Mouse (Mus musculus): ENCODE measurements around the gene Camkv. TPM values are rescaled to one million over a fixed set of nuclear protein-coding genes. Genes with fewer than 3 reads are reported as not detected.
A peak's percentile ranks its signal among the peaks of the same experiment; 100 is the strongest.

The Camkv gene
- polyA plus RNA-seq, 1 experiment: 0.15 TPM

DNA sequence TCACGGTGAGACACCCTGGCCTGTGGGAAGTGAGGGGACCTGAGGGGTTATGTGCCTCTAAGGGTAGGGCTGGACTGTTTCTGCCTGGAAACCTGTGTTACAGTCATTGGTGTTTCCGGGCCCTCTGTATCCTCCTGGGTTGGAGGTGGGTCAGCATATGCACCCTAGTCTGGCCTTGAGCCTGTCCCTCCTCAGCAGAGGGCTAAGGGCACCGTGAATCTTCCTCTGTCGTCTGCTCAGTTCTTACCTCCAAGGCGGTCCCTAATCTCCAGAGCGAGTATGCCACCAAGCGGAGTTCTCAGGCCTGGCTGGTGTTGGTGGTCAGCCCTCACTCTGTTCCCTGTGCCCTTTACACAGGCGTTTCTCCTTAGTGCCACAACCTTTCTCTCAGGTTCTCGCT lies 27.4 kb downstream of the Camkv start:
- DNase-seq (ENCODE audit: low spot score): no peak

DNA sequence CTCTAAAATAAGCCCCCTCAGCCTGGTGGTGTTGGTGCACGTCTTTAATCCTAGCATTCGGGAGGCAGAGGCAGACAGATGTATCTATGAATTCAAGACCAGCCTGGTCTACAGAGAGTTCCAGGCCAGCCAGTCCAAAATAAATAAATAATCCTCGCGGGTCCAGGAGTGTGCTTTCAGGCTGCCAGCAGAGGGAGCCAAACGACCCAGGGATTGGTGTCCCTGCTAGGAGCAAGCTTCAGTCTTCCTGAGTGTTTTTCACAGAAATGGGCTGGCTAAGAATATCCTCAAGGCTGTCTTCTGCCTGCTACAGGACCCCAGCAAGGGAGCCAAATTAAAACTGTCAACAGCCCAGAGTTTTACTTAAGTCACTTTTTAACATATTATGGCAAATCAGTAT lies 28.2 kb downstream of the Camkv start:
- DNase-seq (ENCODE audit: low spot score): peak; percentile 45

DNA sequence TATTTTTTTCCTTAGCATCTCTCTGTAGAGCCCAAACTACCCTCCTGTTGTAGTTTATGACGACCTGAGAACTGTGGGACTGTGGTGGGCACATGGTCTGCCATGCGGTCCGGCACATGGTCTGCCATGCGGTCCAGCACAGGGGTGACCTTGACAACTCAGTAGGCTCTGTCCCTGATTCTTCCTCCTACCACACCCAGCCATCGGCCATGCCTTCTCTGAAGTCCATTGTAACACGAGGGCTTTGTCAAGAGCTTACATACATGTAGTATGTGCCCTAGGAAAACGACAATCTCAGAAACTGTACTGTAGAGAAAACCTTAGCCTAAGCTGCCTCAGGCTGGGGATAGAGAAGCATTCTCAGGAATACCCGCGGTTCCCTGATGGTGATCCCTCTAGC lies 29.2 kb downstream of the Camkv start:
- DNase-seq (ENCODE audit: low spot score): no peak

DNA sequence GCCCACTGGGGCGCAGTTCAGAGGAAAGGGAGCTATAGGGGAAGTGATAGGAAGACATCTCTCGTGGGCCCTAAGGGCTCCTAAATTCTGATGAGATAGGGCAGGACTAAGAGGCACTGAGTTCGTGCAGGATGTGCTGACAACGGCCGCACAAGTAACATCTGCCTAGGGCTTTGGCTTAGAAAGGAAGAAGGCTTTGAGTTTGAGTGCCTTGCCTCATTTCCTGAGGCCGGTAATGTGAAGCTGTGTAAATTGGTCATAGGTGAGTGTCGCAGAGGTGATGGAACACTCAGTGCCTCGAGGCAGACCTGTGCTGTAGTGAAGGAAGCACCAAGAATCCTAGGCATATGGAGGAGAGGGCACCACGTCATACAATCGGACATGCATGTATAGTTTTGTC lies 31.2 kb downstream of the Camkv start:
- DNase-seq (ENCODE audit: low spot score): no peak

DNA sequence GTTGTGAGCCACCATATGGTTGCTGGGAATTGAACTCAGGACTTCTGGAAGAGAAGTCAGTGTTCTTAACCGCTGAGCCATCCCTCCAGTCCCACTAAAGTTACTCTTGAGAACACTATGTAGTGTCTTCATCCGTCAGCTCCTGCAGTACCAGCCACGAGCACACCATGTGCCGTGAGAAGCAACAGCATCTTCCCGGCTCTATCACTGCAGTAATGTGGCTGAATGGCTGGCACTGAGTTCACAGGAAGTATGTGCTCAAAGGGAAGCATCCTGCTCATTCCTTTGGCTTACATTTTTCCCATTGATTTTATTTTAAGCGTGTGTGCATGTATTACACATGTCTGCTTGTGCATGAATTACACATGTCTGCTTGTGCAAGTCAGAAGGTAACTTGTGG lies 32.0 kb downstream of the Camkv start:
- no peak for DNase-seq (ENCODE audit: low spot score)

DNA sequence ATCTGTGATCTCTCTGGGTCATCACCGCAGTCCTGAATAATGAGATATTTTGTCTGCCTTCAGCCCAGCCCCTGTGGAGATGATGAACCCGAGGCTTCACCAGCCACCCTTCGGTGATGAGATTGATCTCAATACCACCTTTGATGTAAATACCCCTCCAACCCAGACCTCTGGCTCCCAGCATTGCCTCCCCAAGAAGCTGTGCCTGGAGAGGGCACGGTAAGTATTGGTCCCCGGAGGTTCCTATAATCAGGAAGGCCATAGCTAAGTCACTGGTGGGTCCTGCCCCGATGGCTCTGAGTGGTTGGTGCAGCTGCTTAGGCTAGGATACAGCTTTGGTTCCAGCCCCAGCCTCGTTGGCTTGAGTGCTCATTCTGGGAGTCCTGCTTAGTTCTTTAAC lies 33.1 kb downstream of the Camkv start:
- DNase-seq (ENCODE audit: low spot score): no peak

DNA sequence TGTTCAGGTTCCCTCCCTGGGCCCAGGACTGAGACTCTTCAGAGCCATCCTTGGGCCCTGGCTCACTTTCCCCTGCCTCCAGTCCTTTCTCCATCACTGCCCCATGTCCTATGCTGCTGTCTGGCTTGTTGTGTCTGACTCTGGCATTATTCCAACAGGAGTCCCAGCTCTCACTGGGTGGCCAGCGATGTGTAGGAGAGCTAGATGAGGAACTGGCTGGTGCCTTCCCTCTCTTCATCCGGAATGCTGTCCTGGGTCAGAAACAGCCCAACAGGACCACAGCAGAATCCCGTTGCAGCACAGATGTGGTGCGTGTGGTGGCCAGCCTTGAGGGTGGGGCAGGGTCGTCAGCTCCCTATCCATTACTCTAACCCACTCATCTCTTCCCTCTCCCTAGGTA lies 34.8 kb downstream of the Camkv start:
- DNase-seq (ENCODE audit: low spot score): no peak

DNA sequence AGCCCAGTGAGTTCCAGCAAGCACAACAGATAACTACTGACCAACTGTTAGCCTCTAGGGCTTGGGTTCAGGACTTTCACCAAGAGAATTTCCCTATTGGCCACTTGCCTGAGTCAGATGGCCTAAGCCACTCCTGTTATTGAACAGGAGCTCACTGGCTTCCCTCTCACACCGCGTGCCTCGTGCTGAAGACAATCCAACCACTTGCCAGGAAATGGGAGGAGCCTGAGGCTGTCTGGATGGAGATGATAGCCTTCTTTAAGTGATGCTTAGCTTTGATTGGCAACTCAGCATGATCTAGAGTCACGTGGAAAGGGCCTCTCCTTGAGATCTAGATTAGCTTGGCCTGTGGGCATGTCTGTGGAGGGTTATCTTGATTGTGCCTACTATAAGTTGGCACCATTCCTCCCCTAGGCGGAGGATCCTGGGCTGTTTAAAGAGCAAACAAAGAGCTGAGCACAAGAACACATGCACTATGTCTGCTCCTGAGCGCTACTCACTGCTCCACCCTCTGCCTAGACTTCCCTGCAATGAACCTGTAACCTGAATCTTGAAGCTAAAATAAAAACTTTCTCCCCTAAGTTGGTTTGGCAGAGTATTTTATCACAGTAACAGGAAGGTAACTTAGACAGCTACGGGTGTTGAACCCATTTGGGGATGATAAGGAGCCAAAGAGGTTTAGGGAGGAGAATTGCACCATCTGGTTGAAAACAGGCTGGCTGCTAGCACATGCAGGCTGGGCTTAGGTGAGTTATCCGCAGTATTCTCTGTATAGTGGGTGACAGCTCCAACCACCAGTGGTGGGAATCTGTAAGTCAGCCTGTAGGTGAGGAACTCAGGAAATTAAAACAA lies 36.4 kb downstream of the Camkv start:
- DNase-seq (ENCODE audit: low spot score): no peak

DNA sequence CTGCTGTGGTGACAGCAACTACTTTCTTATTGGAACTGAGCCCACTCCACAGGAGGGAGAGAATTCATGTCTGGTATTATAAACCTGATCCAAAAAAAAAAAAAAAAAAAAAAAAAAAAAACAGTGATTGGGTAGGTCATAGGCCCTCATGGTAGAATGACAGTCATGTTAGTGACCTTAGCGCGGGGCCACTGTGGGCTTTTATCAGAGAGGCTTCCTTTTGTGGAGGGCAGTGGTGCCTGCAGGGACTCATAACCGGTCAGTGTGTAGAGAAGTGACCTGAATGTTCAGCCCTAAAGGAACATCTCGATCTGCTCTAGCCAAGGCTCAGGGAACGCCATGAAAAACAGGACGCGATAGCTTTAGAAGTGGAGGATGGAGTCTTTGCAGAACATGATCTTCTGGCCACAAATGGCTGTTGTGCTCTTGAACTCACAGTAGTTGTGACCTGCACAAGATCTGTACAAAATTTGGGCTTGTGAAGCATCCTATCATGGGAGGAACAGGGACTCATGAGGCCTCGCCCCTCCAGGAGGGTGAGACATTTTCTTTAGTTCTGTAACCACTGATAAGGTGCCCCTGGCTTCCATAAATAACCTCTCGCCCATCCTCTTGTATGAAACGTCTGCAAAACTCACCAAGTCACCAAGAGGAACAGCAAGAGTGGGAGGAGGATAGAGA lies 39.2 kb downstream of the Camkv start:
- no peak for DNase-seq (ENCODE audit: low spot score)

DNA sequence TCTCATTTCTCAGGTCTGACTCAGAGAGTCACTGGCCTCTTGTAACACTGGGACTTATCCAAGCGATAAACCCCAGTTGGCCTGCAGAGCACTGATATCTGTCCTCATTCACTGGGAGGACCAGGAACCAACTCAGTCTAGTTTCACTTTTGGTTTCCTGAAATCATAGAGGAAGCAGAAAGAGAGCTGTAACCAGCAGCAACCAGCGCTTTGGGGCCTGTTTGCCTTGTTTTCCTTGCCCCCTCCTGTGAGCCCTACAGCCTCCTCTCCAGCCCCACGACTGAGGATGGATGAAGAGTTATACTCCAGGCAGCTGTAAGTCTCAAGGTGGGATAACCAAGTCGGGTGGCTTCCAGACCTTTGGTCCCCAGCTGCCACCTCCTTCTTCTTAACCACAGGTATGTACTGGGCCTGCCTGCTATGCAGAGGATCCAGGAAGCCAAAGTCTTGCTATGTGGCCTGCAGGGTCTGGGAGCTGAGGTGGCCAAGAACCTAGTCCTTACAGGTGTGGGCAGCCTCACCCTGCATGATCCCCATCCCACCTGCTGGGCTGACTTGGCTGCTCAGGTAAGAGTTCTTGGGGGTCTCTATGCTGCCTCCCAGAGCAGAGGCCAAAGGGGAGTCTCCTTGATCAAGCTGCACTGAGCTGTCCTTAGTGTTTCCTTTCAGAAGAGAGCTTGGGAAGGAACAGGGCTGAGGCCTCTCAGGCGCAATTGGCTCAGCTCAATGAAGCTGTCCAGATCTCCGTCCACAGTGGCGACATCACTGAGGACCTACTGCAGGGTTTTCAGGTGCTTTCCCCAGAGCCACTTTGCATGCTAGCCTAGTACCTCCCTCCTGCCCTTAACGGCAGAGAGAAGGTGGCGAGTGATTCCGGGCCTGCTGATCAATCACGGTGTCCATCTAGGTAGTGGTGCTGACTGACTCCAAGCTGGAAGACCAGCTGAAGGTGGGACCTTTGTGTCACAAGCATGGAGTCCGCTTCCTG lies 40.2 kb downstream of the Camkv start, which contains the start of gene Uba7:
Uba7 (plus strand) TSS at position 107 of the 988 bp plus-strand sequence.
- no peak for DNase-seq (ENCODE audit: low spot score)

DNA sequence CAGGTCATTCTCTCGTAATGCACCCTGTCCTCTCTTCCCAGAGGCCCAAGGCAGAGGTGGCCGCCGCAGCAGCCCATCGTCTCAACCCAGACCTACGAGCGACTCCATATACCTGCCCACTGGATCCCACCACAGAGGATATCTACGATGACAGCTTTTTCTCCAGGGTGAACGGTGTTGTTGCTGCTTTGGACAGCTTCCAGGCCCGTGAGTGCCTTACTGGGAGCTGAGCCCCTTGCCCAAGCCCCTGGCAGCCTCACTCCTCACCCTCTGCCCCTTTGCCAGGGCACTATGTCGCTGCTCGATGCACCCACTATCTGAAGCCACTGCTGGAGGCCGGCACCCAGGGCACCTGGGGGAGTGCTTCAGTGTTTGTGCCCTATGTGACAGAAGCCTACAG lies 43.3 kb downstream of the Camkv start:
- DNase-seq (ENCODE audit: low spot score): no peak

DNA sequence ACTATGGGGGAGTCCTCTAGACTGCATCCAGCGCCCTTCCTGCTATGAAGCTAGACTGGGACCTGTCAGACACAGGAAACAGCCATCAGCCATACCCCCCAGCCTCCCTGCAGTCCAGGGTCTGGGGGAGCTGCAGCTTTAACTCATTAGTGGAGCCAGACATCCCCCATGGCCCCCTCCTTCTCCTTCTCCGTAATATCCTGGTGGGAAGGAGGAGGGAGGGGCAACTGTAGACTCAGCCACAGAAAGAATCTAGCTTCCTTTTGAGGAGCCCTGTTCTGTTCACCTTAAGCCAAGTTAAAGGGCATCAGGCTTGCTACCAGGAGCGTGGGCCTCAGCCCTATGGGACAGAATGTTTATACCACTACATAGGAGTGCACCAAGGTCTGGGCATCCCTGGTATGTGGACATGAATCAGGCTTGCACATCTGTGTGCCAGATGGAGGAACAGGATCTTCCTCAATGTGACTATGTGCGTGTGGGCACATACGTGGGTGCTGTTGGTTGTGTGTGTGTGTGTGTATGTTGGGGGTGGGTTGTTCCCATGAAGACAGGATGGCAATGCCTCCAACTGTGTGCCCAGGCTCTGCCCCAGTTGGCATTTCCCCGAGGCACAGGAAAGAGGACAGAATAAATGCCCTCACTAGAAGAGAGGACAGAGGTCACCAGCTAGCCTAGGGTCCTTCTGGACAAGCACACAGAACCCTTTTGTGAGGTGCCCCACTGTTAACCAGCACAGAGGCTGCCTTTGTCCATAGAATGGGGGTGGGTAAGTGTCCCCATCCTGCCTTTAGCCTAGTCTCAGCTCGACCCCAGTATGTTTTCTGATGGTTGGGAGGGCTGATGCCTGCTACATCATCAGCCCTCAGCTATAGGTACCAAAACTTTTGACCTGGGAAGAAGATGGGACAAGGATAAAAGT lies 46.5 kb downstream of the Camkv start:
- DNase-seq (ENCODE audit: low spot score): no peak

DNA sequence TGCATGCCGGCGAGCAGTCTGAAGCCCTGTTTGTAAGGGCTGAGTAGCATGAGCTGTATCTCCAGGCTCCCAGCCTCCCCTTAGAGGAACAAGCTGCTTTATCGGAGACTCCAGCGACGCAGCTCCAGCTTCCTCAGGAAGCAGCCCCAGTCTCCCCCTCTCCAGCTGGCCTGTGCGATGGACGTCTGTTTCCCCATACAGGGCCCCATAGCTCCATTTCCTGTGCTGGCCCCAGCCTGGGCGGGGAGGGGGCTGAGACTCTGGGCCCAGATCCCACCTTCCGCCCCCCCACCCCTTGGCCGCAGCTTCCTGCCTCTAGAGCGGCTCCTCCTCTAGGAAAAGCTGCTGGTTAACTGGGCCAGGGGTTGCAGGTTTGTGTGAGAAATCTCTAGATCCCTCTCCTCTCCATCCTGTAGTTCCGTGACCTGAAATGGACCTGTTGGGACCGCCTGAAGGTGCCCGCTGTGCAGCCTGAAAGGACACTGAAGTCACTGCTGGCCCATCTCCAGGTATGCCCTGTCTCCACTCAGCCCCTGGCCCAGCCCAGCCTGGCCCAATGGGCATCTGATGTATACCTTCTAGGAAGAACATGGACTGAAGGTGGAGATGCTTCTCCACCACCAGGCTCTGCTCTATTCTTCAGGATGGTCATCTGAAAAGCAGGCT lies 47.3 kb downstream of the Camkv start, which contains the start of gene Gm20661:
Gm20661 (plus strand) TSS at position 378 of the 666 bp plus-strand sequence.
- DNase-seq (ENCODE audit: low spot score): no peak

DNA sequence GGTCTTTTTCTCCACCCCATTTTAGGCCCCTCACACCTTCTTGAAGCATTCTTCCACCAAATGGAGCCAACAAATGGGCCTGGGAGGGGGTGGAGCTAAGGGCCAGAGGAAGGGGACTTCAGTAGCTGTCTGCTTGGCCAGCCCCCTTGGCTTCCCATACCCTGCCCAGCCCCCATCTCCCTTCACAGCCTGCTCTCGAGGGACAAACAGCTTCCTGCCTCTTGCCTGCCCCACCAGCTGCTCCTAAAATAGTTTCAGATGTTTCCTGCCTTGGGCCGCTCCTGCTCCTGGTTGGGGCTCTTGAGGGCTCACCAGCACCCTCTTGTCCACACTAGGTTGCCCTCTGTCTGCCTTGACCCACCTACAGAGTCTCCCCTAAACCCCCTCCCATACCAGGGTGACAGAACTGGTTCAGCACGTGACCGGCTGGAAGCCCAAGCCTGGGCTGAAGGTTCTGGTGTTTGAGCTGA lies 48.0 kb downstream of the Camkv start:
- DNase-seq (ENCODE audit: low spot score): no peak

DNA sequence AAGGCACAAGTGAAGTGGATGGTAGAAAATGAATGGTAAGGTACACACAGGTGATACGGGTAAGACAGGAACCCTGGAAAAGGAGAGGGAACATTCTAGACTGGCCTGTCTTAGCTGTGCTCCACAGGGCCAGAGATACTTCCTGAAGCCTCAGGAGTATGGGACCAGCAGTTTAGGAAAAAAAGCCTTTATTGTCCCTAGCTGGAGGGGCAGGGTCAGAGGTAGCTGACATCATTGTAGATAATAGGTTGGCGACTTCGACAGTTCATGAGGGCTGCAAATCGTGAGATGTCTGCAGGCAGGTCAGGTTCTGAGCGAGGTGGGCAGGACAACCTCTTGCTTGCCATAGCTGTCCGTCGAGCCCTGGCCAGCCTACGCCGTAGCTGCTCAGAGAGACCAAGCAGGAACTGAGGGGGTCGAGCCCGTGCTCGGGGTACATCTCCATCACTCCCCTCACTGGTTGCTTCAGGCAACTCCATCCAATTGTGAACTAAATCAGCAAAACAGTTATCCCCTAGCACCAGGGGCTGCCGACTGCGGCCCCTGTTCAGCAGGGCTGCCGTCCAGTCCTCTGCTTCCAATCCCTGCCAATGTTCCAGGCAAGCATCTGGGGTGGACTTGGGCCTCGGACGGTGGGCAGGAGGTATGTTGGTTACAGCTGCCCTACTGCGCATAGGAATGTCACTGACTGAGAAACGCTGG lies 48.7 kb downstream of the Camkv start:
- no peak for DNase-seq (ENCODE audit: low spot score)

DNA sequence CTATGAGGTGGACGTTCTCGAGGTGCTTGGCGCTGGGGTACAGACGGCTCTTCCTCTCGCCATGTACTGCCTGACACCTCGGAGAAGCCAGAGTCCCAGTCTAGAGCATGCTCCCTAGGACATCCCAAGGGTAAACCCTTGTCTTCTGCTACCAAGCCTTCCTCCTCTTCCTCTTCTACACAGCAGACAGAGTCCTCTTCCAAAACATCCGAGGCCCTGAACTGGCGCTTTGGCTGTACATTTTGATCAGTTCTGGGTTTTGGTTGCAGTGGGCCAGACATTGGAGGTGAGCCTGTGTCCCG lies 49.2 kb downstream of the Camkv start:
- DNase-seq (ENCODE audit: low spot score): no peak

DNA sequence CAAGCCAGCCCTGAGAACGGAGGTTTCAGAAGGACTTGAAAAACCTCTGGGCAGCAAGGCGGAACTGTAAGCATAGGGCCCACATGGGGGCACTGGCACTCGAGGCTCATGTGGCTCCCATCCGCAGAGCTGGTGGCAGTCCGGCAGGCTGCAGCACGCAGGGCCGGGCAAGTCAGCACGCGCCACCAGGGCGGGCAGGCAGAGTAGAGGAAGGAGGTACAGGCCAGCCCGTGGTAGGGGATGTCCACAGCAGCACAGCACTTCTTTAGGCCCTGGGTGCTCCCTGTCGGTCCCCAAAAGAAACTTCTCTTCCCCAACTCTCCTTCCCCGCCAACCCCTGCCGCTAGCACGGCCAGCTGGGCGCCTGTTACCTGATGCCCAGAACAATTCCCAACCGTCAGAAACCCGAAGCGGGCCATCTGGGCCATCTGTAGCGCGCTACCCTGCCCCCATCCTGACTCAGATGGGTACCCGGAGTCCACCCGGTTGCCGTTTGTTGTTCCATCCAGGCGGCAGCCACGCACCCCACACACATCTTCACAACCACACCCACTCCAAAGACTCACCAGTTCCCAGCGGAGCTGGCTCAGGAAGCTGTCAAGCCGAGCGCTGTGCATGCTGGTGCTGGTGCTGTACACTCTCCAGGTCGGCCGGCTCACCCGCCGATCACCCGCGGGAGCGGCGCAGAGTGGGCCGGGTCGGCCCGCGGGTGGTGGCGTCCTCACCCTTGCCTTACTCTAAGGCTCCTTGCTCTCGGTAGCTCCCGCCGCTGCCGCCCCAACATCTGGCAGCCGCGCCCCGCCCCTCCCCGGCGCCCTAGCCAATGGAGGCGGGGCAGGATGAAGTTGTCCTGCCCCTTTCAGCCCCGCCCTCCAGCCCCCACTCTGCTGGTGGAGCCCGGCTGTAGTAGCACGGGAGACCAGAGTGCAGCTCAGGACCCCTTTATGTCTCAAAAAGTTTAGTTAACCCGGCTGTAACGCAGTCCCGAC lies 50.0 kb downstream of the Camkv start, which contains the start of gene Inka1:
Inka1 (minus strand) TSS at position 749 of the 989 bp plus-strand sequence.
- DNase-seq (ENCODE audit: low spot score): peak; percentile 83

DNA sequence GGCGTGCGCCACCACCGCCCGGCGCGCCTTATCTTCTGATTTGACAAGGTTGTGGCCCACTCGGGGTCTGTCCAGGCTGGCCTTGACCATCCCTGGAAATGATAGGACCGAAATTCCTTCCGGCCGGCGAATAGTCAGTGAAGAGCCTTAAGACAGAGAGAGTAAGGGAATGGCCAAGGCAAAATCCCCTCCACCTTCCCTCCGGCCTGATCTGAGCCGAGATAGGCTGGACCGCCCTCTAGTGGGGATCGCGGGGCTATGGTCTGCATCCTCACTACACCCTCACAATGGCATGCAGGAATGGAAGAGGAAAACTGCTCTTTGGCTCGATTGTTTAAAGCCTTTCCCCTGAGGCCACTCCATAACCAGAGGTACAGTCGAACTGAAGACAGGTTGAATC lies 50.9 kb downstream of the Camkv start:
- DNase-seq (ENCODE audit: low spot score): peak; percentile 42

All from urinary bladder, adult 2 months (tissue).